Mouse (Mus musculus) heart, adult 8-10 months (tissue): ENCODE results near the gene Dnase1l3. TPM values are rescaled to one million over a fixed set of nuclear protein-coding genes. Genes with fewer than 3 reads are reported as not detected.

Experiments used
- DNase-seq: peaks from one replicate; pipeline ENCODE4 v3.0.0; 2022; ENCODE audit warnings: low spot score
- total RNA-seq, 4 experiments: library from RNA; stranded (reverse); gene quantifications; 2 replicates each; pipeline ENCODE4 v1.2.4; 2022

Gene Dnase1l3
- total RNA-seq, 4 experiments from 2014 or later, result 0.06 to 0.17 (median 0.11) TPM; not detected in 1

GRCm38 (mm10) chr14:7978183-7978582 lies 16.2 kb downstream of the Dnase1l3 start:
- DNase-seq, result no peak

- DNase-seq, result no peak
These were observed 16.9 kb downstream of the Dnase1l3 start for GRCm38 (mm10) chr14:7977471-7977870.

- DNase-seq, result no peak
These were observed 19.2 kb downstream of the Dnase1l3 start for GRCm38 (mm10) chr14:7975177-7975576.

GRCm38 (mm10) chr14:7974643-7975042 lies 19.7 kb downstream of the Dnase1l3 start:
- DNase-seq, result no peak

- DNase-seq, result no peak
These were observed 22.4 kb downstream of the Dnase1l3 start for GRCm38 (mm10) chr14:7971889-7972493.

GRCm38 (mm10) chr14:7964219-7964889 lies 30.0 kb downstream of the Dnase1l3 start:
- peak; percentile 78 for DNase-seq

- no peak for DNase-seq
These were observed 31.2 kb downstream of the Dnase1l3 start for GRCm38 (mm10) chr14:7963160-7963559.

GRCm38 (mm10) chr14:7962626-7963025 lies 31.7 kb downstream of the Dnase1l3 start:
- no peak for DNase-seq

- DNase-seq, result no peak
These were observed 32.7 kb downstream of the Dnase1l3 start for GRCm38 (mm10) chr14:7961714-7962113.

- no peak for DNase-seq
These were observed 33.8 kb downstream of the Dnase1l3 start for GRCm38 (mm10) chr14:7960616-7961015.

GRCm38 (mm10) chr14:7957049-7957448 lies 37.3 kb downstream of the Dnase1l3 start, which contains the start of gene Gm45521:
Gm45521 (plus strand) TSS chr14:7957288.
- no peak for DNase-seq

GRCm38 (mm10) chr14:7956427-7956826 lies 37.9 kb downstream of the Dnase1l3 start:
- DNase-seq, result no peak

GRCm38 (mm10) chr14:7954071-7954471 lies 40.3 kb downstream of the Dnase1l3 start:
- no peak for DNase-seq

GRCm38 (mm10) chr14:7952610-7953254 lies 41.6 kb downstream of the Dnase1l3 start:
- DNase-seq, result peak; percentile 63

GRCm38 (mm10) chr14:7951234-7951633 lies 43.1 kb downstream of the Dnase1l3 start:
- no peak for DNase-seq

GRCm38 (mm10) chr14:7945261-7945660 lies 49.1 kb downstream of the Dnase1l3 start:
- DNase-seq, result no peak

- DNase-seq, result no peak
These were observed 49.9 kb downstream of the Dnase1l3 start for GRCm38 (mm10) chr14:7944349-7945039.

GRCm38 (mm10) chr14:7943801-7944135 lies 50.6 kb downstream of the Dnase1l3 start:
- no peak for DNase-seq

GRCm38 (mm10) chr14:7943101-7943800 lies 51.1 kb downstream of the Dnase1l3 start:
- peak; percentile 33 for DNase-seq

- no peak for DNase-seq
These were observed 53.0 kb downstream of the Dnase1l3 start for GRCm38 (mm10) chr14:7941413-7941812.
